In genomic region chr2:137393486-137393885, GRCm38 (mm10) we compare ENCODE assay signal across 17 mouse cellular contexts.
"Had no signal": no experiment of that assay in that cellular context is flagged by ENCODE, and none has a peak within 500 bp of the region (broad histone marks: within the 10 kb centered on the region; RNA-seq: fewer than 3 reads in every experiment).

No protein-coding gene starts in this region.

- H3K27ac ChIP-seq: kidney, embryonic 15.5 days; left cerebral cortex, adult 2 months; limb, embryonic 10.5 days; liver, embryonic 15.5 days; macrophage; midbrain, embryonic 13.5 days; stomach, embryonic 15.5 days had no signal

- DNase-seq: kidney, adult 2 months; kidney, postnatal 14 days; lung, adult 2 months; lung, postnatal 10 days; right cerebral cortex, postnatal 14 days; thymus, adult 2 months; thymus, postnatal 25 days had no signal

- H3K9ac ChIP-seq: kidney, embryonic 15.5 days; liver, embryonic 15.5 days; midbrain, embryonic 13.5 days; stomach, embryonic 15.5 days had no signal

- H3K27me3 ChIP-seq: kidney, embryonic 15.5 days; liver, embryonic 15.5 days; megakaryocyte, embryonic 14.5 days; midbrain, embryonic 13.5 days; stomach, embryonic 15.5 days had no signal

- H3K4me1 ChIP-seq: kidney, embryonic 15.5 days; liver, embryonic 15.5 days; megakaryocyte, embryonic 14.5 days; midbrain, embryonic 13.5 days; stomach, embryonic 15.5 days had no signal

- ATAC-seq: midbrain, embryonic 13.5 days had no signal

- H3K4me3 ChIP-seq: kidney, embryonic 15.5 days; left cerebral cortex, adult 2 months; limb, embryonic 10.5 days; liver, embryonic 15.5 days; megakaryocyte, embryonic 14.5 days; midbrain, embryonic 13.5 days; myocyte; stomach, embryonic 15.5 days had no signal

- H3K4me2 ChIP-seq: kidney, embryonic 15.5 days; liver, embryonic 11.5 days; liver, embryonic 15.5 days; midbrain, embryonic 13.5 days; stomach, embryonic 15.5 days had no signal

- H3K9me3 ChIP-seq: kidney, embryonic 15.5 days; limb, embryonic 10.5 days; liver, embryonic 15.5 days; midbrain, embryonic 13.5 days; stomach, embryonic 15.5 days had no signal

- H3K36me3 ChIP-seq: kidney, embryonic 15.5 days; limb, embryonic 10.5 days; liver, embryonic 15.5 days; midbrain, embryonic 13.5 days; stomach, embryonic 15.5 days had no signal
